Mouse (Mus musculus) heart, adult 18-20 months (tissue): ENCODE measurements at regions not wholly inside any gene's neighbourhood (a gene's known extent, or its start where the extent isn't known, plus 50 kb on each side); places are given as distances from the start of the nearest gene placed in this dataset.

Experiments used
- DNase-seq, 2 experiments: peaks; one replicate each; pipeline ENCODE4 v3.0.0; 2021 to 2022; ENCODE audit warnings: mixed read lengths in 1 of 2

GRCm38 (mm10) chr13:83872887-83873286, 349.2 kb upstream of the Tmem161b start:
- no peak for DNase-seq

- DNase-seq, result no peak
Observed at GRCm38 (mm10) chr13:83879561-83879960, 342.5 kb upstream of the Tmem161b start.

DNA sequence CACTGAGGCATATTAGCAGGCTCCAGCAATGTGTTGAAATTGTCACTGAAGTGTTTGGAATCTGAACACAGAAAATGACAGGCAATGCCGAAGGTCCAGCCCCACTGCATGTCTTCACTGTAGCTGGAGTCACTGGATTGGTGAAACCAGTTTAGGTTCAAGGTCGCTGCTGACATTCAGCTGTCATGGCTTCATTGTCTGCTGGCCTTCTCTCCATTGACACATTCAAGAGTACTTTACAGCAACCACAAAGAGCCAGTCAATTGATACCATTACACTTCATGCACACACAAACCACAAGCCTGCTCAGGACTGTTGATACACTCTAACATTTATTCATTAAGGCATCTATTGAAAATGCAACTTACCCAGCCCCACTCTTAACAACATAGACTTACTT, 341.8 kb upstream of the Tmem161b start:
- DNase-seq, result no peak

DNA sequence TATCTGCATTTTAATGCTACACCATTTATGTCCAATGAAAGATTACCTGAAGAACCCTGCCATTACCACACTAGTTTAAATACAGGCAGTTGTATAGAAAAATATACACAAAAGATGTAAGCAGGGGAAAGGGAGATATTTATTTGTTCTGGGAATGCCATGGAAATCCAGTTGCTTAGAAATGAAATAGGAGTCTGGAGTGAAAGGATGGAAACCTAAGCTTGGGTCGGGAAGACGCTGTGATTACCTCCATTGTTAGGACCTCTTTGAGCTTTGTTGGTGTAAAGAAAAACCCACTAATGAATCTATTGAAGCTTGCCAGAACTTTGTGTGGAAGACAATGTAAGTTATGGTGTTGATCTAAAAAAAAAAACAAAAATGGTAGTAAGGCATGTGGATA, 341.3 kb upstream of the Tmem161b start:
- no peak for DNase-seq

DNA sequence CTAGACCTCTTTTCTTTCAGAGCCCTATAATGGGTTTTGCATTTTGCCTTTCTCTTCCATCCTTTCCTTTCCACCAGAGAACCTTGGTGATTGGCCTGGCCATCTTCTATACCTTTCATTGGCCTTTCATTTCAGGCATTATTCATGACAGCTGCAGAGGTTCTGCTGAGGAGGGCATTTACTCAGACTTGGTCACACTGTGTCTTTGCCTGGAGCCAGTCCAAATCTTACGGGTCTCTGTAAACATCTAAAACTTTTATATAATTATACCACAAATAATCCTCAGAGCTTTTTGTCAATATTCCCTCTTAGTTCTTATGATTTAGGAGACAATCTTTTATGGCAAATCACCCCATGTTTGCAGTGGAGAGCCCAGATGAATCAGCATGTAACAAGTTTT, 339.3 kb upstream of the Tmem161b start:
- DNase-seq, result no peak

- DNase-seq, result no peak
Observed at GRCm38 (mm10) chr13:83883821-83884220, 338.3 kb upstream of the Tmem161b start.

GRCm38 (mm10) chr13:83884226-83884625, 337.9 kb upstream of the Tmem161b start:
- DNase-seq, result no peak

DNA sequence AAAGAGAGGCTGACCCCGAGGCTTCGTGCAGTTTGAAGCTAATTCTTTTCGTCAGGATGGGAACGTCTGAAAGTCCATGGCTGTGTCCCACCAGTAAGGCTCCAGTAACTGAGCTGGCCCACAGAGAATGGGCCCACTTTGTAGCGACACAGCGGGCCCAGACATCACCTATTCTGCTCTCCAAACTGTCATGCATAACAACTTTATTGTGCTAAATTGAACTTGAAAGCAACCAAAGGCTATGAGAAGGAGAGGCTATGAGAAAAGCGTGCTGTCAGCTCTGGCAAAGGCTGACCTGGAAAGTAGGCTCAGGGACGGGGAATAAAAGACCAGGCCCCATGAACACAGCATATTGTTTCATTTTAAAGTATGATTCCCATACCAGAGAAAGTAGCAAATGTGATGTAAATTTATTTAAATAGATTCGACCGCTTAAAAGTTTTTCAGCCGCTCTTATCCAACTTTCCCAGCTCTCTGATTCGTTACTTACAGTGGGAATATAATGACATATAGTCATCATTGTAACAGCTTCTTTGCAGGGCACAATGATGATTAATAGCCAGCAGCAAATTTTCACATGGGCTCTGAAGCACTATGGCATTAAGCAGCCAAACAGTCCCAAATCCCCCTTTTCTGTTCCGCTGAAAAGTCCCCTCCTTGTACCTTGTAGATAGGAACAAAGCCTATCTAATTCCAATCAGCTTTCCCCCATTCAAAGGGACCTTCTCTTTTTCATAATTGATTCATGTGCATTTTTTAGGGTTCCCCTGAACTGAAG, 337.1 kb upstream of the Tmem161b start:
- DNase-seq, result no peak

DNA sequence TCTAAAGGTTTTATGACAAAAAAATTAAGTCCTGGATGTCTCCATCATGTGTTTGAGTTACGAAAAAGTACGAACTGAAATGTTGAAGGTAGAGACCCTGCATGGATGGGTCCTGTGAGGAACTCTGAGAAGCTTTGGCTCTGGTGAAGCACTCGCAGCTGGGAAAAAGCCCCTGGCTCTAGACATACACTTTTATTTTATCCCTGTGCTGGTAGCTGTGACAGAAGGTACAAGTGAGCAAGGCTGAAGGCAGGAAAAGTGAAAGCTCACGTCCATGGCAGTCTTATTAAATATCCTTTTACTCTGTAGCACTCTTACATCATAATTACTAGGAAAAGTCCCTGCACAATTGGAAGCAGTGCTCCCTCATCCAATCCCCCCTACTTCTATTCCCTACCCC, 336.4 kb upstream of the Tmem161b start:
- no peak for DNase-seq

DNA sequence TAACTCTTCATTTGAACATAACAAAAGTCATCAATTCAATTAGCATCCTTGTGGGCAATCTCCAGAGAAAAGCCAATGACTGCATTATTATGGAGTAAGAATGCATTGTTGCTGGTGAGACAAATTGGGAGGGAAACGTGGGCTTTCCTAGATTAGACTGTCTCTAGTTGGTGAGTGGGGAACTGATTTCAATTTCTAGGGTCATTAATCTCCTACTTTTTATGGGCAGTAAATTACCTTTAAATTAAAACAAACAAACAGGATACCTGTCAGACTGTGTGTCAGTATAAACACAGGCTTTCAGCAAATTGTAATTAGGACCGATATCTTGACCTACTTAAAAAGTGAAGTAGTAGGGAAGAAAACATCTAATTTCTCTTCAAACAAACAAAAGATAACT, 307.4 kb upstream of the Tmem161b start:
- DNase-seq, result no peak

DNA sequence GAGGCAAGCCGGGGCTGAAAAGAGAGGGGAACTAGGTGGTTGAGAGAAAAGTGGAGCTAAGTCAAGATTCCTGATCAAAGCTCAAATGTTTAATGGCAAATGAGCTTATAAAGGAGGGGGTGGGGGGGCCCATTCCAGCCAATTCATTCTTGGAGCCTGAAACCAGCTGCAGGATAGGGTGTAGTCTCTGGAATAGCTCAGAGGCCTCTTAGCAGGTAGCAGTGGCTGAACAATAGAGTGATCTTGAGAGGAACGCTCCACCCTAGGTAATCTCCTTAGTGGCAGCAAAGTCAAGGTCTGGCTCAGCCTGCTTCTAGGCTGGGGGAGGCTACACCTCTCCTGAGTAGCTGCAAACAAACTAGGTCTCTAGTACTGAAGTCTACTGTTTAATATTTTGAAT, 289.3 kb upstream of the Tmem161b start:
- DNase-seq, result no peak

GRCm38 (mm10) chr13:83946495-83946894, 275.6 kb upstream of the Tmem161b start:
- no peak for DNase-seq

- no peak for DNase-seq
Observed at GRCm38 (mm10) chr13:83951163-83951562, 270.9 kb upstream of the Tmem161b start.

DNA sequence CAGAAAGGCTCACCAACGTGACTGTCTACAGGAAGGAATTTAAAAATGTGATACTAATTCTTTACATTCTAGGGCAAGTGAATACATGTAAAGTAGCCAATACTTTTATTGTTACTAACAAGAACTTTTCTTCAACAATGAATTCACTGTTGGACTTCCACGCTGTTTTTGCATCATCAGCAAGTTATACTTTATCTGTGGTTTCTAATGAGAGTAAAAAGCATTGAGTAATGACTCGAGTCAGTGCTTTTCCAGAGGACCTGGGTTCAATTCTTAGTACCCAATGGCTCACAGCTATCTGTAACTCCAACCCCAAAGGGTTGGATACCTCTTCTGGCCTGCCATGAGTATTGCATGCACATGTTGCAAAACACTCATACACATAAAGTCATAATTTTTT, 270.3 kb upstream of the Tmem161b start:
- DNase-seq, result no peak

DNA sequence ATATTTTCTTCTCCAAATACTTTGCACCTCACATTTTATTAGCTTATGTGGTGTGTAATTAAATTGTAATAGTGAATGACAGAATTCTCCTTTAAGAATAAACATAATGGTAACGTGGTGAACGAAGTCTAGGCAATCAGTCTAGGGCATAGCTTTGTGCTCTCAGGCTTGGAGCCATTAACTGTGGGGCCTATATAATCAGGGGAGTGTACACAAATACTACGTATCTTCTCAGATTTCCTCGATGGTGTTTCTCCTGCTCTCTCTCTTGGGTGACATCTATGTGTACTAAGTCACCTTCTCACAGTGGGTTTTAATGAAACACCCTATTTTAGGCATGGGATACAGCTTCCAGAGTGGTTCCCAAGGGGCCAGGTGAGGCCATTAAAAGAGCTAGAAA, 269.7 kb upstream of the Tmem161b start:
- no peak for DNase-seq

GRCm38 (mm10) chr13:83952862-83953261, 269.2 kb upstream of the Tmem161b start:
- DNase-seq, result no peak

GRCm38 (mm10) chr13:83955701-83956100, 266.4 kb upstream of the Tmem161b start:
- DNase-seq, result no peak

DNA sequence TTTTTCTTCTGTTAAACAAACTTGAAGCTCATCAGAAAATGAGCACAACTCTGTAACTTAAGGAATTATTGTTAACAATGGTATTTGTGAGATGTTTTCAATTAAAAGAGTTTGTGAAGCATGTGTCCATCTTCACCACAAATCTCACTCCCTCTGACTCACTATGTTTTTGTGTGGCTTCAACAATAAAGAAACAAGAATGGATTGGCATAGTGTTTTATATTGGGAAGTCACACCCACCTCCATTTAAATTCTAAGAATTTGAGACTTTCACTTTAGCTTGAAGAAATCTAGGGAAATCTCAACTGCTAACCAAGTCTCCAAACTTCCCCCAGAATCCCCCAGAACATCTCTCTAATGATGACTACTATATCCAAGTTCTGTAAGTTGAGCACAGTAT, 243.6 kb upstream of the Tmem161b start:
- no peak for DNase-seq

DNA sequence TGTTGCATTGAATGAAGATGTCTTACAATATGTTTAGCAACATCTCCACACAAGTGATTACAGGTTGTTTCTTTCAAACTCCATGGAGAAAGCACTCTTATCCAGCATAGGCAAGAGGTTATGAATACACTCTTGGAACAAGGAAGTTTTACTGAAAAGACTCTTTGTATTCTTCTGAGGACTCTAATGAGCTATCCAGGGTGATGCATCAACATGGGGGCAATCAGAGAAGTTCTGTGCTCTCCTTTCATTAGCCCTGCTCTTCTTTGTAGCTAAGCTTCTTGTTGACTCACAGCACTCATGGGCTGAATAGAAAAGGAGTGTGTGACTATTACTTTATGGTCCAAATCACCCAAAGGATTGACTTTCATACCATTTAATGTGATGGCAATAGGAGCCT, 242.6 kb upstream of the Tmem161b start:
- DNase-seq, result no peak

DNA sequence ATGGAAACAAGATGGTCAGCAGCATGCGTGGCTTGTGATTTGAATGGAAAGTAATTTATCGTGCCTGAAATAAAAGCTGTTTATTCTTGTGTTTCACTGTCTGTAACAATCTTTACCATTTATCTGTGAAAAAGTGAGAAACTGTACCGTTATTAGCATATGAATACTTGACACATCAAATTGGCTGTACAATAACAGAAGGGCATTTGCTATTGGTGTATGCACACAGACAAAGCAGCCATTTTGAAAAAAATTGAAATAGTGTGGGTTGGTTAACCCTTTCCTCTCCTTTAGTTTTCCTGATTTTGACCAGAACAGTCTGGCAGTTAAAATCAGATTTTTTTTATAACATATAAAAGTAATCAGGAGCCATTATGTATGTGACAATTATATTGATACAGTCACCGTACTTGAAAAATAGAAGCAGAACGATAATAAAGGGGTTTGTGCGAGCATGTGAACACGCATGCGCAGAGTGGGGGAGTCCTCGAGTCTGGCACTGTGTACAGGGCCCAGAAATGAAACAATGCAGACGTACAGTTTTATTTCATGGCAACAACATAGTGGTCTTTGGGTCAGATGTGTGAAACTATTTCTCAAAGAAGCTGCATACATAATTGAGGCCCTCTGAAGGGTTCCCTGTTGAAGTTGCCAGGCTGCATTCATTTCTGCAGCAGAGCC, 237.3 kb upstream of the Tmem161b start:
- DNase-seq, result no peak

DNA sequence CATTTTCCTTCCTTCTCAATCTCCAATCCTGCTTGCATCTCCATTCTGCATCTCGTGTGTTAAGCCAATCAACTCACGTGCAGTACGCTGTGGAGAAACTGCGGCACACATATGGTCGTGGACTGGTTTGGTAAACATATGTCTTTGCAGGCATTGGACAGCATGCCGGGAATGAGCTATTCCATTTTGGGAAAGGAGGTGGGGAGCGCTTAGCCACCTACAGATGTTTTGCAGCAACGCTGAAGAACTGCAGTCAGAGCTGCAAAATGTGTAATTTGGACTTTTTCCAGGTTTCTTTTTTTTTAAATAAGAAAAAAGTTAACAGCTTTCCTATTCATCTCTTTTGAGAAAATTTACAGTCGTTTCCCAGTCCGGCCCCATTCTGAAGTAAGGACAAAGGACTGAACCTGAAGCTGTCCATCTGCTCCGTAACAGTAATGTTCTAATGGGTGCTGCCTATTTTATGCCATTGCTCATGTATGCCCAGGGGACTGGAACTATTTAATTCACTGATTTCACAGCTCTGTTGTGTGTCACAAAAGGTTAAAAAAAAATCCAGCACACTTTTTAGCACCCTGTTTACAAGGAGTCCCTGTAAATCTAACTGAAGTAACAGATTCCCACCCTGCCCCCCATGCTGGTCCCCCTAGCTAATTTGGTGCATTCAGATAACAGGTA, 234.2 kb upstream of the Tmem161b start:
- no peak for DNase-seq

GRCm38 (mm10) chr13:83988517-83988916, 233.6 kb upstream of the Tmem161b start:
- no peak for DNase-seq

- DNase-seq, result no peak
Observed at GRCm38 (mm10) chr13:83997599-83998369, 224.3 kb upstream of the Tmem161b start.
